Mouse (Mus musculus) midbrain, embryonic 13.5 days (tissue): ENCODE measurements around the gene Akr1b10. TPM values are rescaled to one million over a fixed set of nuclear protein-coding genes. Genes with fewer than 3 reads are reported as not detected.
"Not testable (repeated sequence)": the region's sequence is repeated elsewhere in the genome, so short reads cannot be mapped to it uniquely, and the experiment has no call there.

Experiments used
- ATAC-seq: fragments of 200-750 bp; cut with Nextera tagmentation; 2 replicates; pipeline ENCODE4 v1.8.0; 2017; ENCODE audit warnings: mild to moderate bottlenecking, moderate TSS enrichment, moderate library complexity
- H3K27ac ChIP-seq: fragments of 300-500 bp; sonication (generic); 2 replicates; pipeline ENCODE4 v1.5.1; 2015; ENCODE audit warnings: inconsistent platforms, mild to moderate bottlenecking, moderate library complexity
- H3K27me3 ChIP-seq: fragments of 300-500 bp; sonication (generic); 2 replicates; pipeline ENCODE4 v1.6.1; 2015; ENCODE audit warnings: mild to moderate bottlenecking, inconsistent platforms
- H3K36me3 ChIP-seq: fragments of 300-500 bp; sonication (generic); 2 replicates; pipeline ENCODE4 v1.6.1; 2015; ENCODE audit warnings: mild to moderate bottlenecking, inconsistent platforms
- H3K4me1 ChIP-seq: fragments of 300-500 bp; sonication (generic); replicated peaks from 2 replicates; pipeline ENCODE4 v1.6.1; 2015; ENCODE audit warnings: inconsistent platforms
- H3K4me2 ChIP-seq: fragments of 300-500 bp; sonication (generic); replicated peaks from 2 replicates; pipeline ENCODE4 v1.6.1; 2015; ENCODE audit warnings: moderate library complexity, mild to moderate bottlenecking, inconsistent platforms
- H3K4me3 ChIP-seq: fragments of 300-500 bp; sonication (generic); replicated peaks from 2 replicates; pipeline ENCODE4 v1.5.1; 2015; ENCODE audit warnings: mild to moderate bottlenecking, inconsistent platforms
- H3K9ac ChIP-seq: fragments of 300-500 bp; sonication (generic); replicated peaks from 2 replicates; pipeline ENCODE4 v1.6.1; 2015; ENCODE audit warnings: mild to moderate bottlenecking, inconsistent platforms
- H3K9me3 ChIP-seq: fragments of 300-500 bp; sonication (generic); 2 replicates; pipeline ENCODE4 v1.6.1; 2016; ENCODE audit warnings: mild to moderate bottlenecking, inconsistent platforms
- WGBS: fragments of 180-500 bp; shearing (Covaris S2); methylation state at CpG from one replicate; pipeline ENCODE4 v1.1.7; 2015; 5-methylcytosine and 5-hydroxymethylcytosine counted together
- polyA plus RNA-seq: library from polyadenylated mRNA; unstranded; fragments of >200 nt; fragmentation: Nextera tagmentation; extraction: Ambion mirVana; gene quantifications from 2 replicates; pipeline ENCODE4 v1.2.1, GENCODE M21; 2015

Gene Akr1b10
- polyA plus RNA-seq = 8.1 and 8.4 TPM in 2 replicates

GRCm38 (mm10) chr6:34384110-34384661 lies at the start of gene Akr1b10:
Akr1b10 (plus strand) TSS chr6:34384218.
- H3K9ac ChIP-seq = peak within 1 kb of the TSS; percentile 54
- peak within 1 kb of the TSS; percentile 46 for H3K4me3 ChIP-seq
- H3K27me3 ChIP-seq = 0 out of 2 replicates have a peak, but pooled peaks cover 3% of the 10 kb centered on the region
- H3K4me2 ChIP-seq = peak within 1 kb of the TSS; percentile 68
- WGBS = under 1% methylated on average over 17 of the region's 17 CpGs
- no peaks in the 10 kb centered on the region for H3K36me3 ChIP-seq
- peak; percentile 72 for ATAC-seq
- no peaks in the 10 kb centered on the region for H3K9me3 ChIP-seq
- H3K27ac ChIP-seq = peak within 1 kb of the TSS; percentile 25; the same call in 1 of the 2 replicates
- H3K4me1 ChIP-seq = peaks cover 13% of the 10 kb centered on the region

GRCm38 (mm10) chr6:34334673-34335072 lies 49.3 kb upstream of the Akr1b10 start:
- 92% methylated on average over 5 of the region's 5 CpGs for WGBS

GRCm38 (mm10) chr6:34337799-34338198 lies 46.2 kb upstream of the Akr1b10 start:
- Histone ChIP-seq H3K4me2 (no peak overlapping the region), H3K27me3 (no peaks in the 10 kb centered on the region), H3K9ac (no peak overlapping the region), H3K9me3 (no peaks in the 10 kb centered on the region), H3K4me1 (no peaks in the 10 kb centered on the region), H3K36me3 (no peaks in the 10 kb centered on the region), H3K27ac (no peak overlapping the region), H3K4me3 (no peak overlapping the region)
- ATAC-seq = no peak
- 89% methylated on average over 2 of the region's 2 CpGs for WGBS

More at GRCm38 (mm10) chr6:34334673-34335072, 49.3 kb upstream of the Akr1b10 start:
- Histone ChIP-seq H3K36me3 (no peaks in the 10 kb centered on the region), H3K4me1 (no peaks in the 10 kb centered on the region), H3K27ac (no peak overlapping the region), H3K4me3 (no peak overlapping the region), H3K9ac (no peak overlapping the region), H3K27me3 (no peaks in the 10 kb centered on the region), H3K4me2 (no peak overlapping the region), H3K9me3 (no peaks in the 10 kb centered on the region)
- no peak for ATAC-seq

- ATAC-seq = no peak
- Histone ChIP-seq H3K4me1 (0 out of 2 replicates have a peak, but pooled peaks cover 10% of the 10 kb centered on the region), H3K27me3 (no peaks in the 10 kb centered on the region)
Observed at GRCm38 (mm10) chr6:34341991-34342390, 42.0 kb upstream of the Akr1b10 start.

GRCm38 (mm10) chr6:34342476-34342875 lies 41.5 kb upstream of the Akr1b10 start:
- no peak overlapping the region for H3K4me3 ChIP-seq
- H3K27me3 ChIP-seq = no peaks in the 10 kb centered on the region
- no peak for ATAC-seq
- H3K36me3 ChIP-seq = no peaks in the 10 kb centered on the region
- H3K4me1 ChIP-seq = 0 out of 2 replicates have a peak, but pooled peaks cover 10% of the 10 kb centered on the region
- no peak overlapping the region for H3K27ac ChIP-seq
- 91% methylated on average over 2 of the region's 2 CpGs for WGBS
- H3K9me3 ChIP-seq = no peaks in the 10 kb centered on the region
- no peak overlapping the region for H3K9ac ChIP-seq
- no peak overlapping the region for H3K4me2 ChIP-seq

More at GRCm38 (mm10) chr6:34341991-34342390, 42.0 kb upstream of the Akr1b10 start:
- Histone ChIP-seq H3K9ac (no peak overlapping the region), H3K4me2 (no peak overlapping the region), H3K36me3 (no peaks in the 10 kb centered on the region), H3K27ac (no peak overlapping the region), H3K4me3 (no peak overlapping the region), H3K9me3 (no peaks in the 10 kb centered on the region)
- 91% methylated on average over 4 of the region's 4 CpGs for WGBS

- WGBS = 86% methylated on average over 6 of the region's 6 CpGs
- 0 out of 2 replicates have a peak, but pooled peaks cover 10% of the 10 kb centered on the region for H3K4me1 ChIP-seq
- ATAC-seq = no peak
- H3K4me2 ChIP-seq = no peak overlapping the region
- H3K36me3 ChIP-seq = no peaks in the 10 kb centered on the region
- H3K4me3 ChIP-seq = no peak overlapping the region
- H3K9me3 ChIP-seq = no peaks in the 10 kb centered on the region
- H3K27me3 ChIP-seq = no peaks in the 10 kb centered on the region
- no peak overlapping the region for H3K9ac ChIP-seq
- H3K27ac ChIP-seq = no peak overlapping the region
Observed at GRCm38 (mm10) chr6:34343426-34343825, 40.6 kb upstream of the Akr1b10 start.

GRCm38 (mm10) chr6:34344135-34344850 lies 39.7 kb upstream of the Akr1b10 start:
- no peaks in the 10 kb centered on the region for H3K27me3 ChIP-seq
- 0 out of 2 replicates have a peak, but pooled peaks cover 10% of the 10 kb centered on the region for H3K4me1 ChIP-seq
- no peaks in the 10 kb centered on the region for H3K36me3 ChIP-seq
- H3K4me2 ChIP-seq = 0 out of 2 replicates have a peak overlapping the region, but pooled peaks have one; percentile 5
- 29% methylated on average over 10 of the region's 10 CpGs for WGBS
- H3K27ac ChIP-seq = no peak overlapping the region
- no peaks in the 10 kb centered on the region for H3K9me3 ChIP-seq
- H3K9ac ChIP-seq = no peak overlapping the region
- no peak overlapping the region for H3K4me3 ChIP-seq
- ATAC-seq = no peak

GRCm38 (mm10) chr6:34344935-34345334 lies 39.1 kb upstream of the Akr1b10 start:
- H3K27ac ChIP-seq = no peak overlapping the region
- WGBS = 18% methylated on average over 9 of the region's 9 CpGs
- H3K27me3 ChIP-seq = no peaks in the 10 kb centered on the region
- no peak overlapping the region for H3K4me3 ChIP-seq
- 0 out of 2 replicates have a peak, but pooled peaks cover 10% of the 10 kb centered on the region for H3K4me1 ChIP-seq
- H3K9me3 ChIP-seq = no peaks in the 10 kb centered on the region
- H3K36me3 ChIP-seq = no peaks in the 10 kb centered on the region
- ATAC-seq = no peak
- 0 out of 2 replicates have a peak overlapping the region, but pooled peaks have one; percentile 5 for H3K4me2 ChIP-seq
- H3K9ac ChIP-seq = no peak overlapping the region

GRCm38 (mm10) chr6:34346096-34346898 lies 37.7 kb upstream of the Akr1b10 start:
- Histone ChIP-seq H3K9me3 (no peaks in the 10 kb centered on the region), H3K4me2 (no peak overlapping the region), H3K4me3 (no peak overlapping the region), H3K36me3 (no peaks in the 10 kb centered on the region), H3K9ac (no peak overlapping the region), H3K27me3 (no peaks in the 10 kb centered on the region), H3K27ac (no peak overlapping the region), H3K4me1 (0 out of 2 replicates have a peak, but pooled peaks cover 10% of the 10 kb centered on the region)
- peak; percentile 89 for ATAC-seq
- 50% methylated on average over 14 of the region's 14 CpGs for WGBS

- 85% methylated on average over 12 of the region's 12 CpGs for WGBS
- Histone ChIP-seq H3K9ac (no peak overlapping the region), H3K4me1 (peaks cover 10% of the 10 kb centered on the region), H3K9me3 (no peaks in the 10 kb centered on the region), H3K4me2 (no peak overlapping the region), H3K4me3 (no peak overlapping the region), H3K27ac (no peak overlapping the region), H3K27me3 (no peaks in the 10 kb centered on the region), H3K36me3 (no peaks in the 10 kb centered on the region)
- ATAC-seq = no peak
Observed at GRCm38 (mm10) chr6:34350037-34350699, 33.9 kb upstream of the Akr1b10 start.

- H3K9me3 ChIP-seq, H3K9ac ChIP-seq, H3K27ac ChIP-seq, ATAC-seq, H3K27me3 ChIP-seq, H3K4me2 ChIP-seq, H3K4me3 ChIP-seq, H3K4me1 ChIP-seq, H3K36me3 ChIP-seq: not testable (repeated sequence)
- 52% methylated on average over 10 of the region's 10 CpGs for WGBS
Observed at GRCm38 (mm10) chr6:34351481-34351880, 32.5 kb upstream of the Akr1b10 start.
